Mouse (Mus musculus): ENCODE results near the gene Hfe. TPM values are rescaled to one million over a fixed set of nuclear protein-coding genes. Genes with fewer than 3 reads are reported as not detected.
"Not testable (repeated sequence)": the region's sequence is repeated elsewhere in the genome, so short reads cannot be mapped to it uniquely, and the experiment has no call there.

The Hfe gene
- 2.3 and 2.5 TPM in 2 replicates for polyA plus RNA-seq (2016; fragmentation: Nextera tagmentation; extraction: Ambion mirVana)

- DNase-seq (ENCODE audit: low spot score), result peak; percentile 52
- Histone ChIP-seq H3K9me3 (replicated peaks) (no peaks in the 10 kb centered on the region), H3K36me3 (no peaks in the 10 kb centered on the region), H3K27me3 (ENCODE audit: low read depth, poor library complexity, severe bottlenecking) (peaks cover 23% of the 10 kb centered on the region), H3K4me3 (peak within 1 kb of the TSS; percentile 44), H3K27ac (replicated peaks) (peak within 1 kb of the TSS; percentile 43), H3K4me1 (peaks cover 23% of the 10 kb centered on the region)
- 5% methylated on average over 17 of the region's 17 CpGs for WGBS
Observed at GRCm38 (mm10) chr13:23710374-23711089, at the start of gene Hfe. Gene Hfe (minus strand): TSS chr13:23710854.

GRCm38 (mm10) chr13:23759916-23760239 is 49.2 kb upstream of the Hfe start:
- Histone ChIP-seq H3K27me3 (ENCODE audit: low read depth, poor library complexity, severe bottlenecking) (no peaks in the 10 kb centered on the region), H3K4me3 (peak overlapping the region; percentile 69), H3K27ac (replicated peaks) (peak overlapping the region; percentile 92), H3K36me3 (no peaks in the 10 kb centered on the region), H3K4me1 (peaks cover 46% of the 10 kb centered on the region), H3K9me3 (replicated peaks) (no peaks in the 10 kb centered on the region)
- WGBS, result 70% methylated on average over 1 of the region's 1 CpGs
- no peak for DNase-seq (ENCODE audit: low spot score)

DNA sequence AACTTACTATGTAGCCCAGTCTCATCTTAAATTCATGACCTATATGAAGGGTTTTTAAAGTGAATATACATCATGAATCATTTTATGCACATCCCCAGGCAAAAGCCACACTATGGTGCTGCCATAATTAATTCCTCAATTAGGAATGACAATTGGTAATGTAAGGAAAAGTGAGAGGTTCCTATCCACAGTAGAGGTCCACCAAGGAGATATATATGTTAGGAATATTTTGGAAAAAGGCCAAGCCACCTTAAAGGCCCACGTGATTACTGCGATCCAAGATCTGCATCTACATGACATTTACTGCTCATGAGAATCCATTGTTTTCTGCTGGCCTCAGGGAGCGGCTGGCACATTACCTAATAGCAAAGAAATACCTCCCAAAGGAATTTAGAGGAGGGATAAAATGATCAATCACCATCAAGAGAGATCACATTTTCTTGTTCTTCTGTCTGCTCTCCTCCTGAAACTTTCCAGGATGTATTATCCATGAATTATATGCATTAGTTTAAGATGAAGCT is 48.7 kb upstream of the Hfe start:
- H3K27ac ChIP-seq (replicated peaks), result peak overlapping the region; percentile 92
- H3K4me1 ChIP-seq, result peaks cover 40% of the 10 kb centered on the region
- H3K9me3 ChIP-seq (replicated peaks), result no peaks in the 10 kb centered on the region
- no peaks in the 10 kb centered on the region for H3K36me3 ChIP-seq
- H3K27me3 ChIP-seq (ENCODE audit: low read depth, poor library complexity, severe bottlenecking), result no peaks in the 10 kb centered on the region
- 81% methylated on average over 3 of the region's 3 CpGs for WGBS
- no peak for DNase-seq (ENCODE audit: low spot score)
- peak overlapping the region; percentile 69; the same call in 1 of the 2 replicates for H3K4me3 ChIP-seq

GRCm38 (mm10) chr13:23757921-23758320 is 47.3 kb upstream of the Hfe start:
- Histone ChIP-seq H3K4me3 (peak overlapping the region; percentile 53; the same call in 1 of the 2 replicates), H3K4me1 (peaks cover 32% of the 10 kb centered on the region), H3K27me3 (ENCODE audit: low read depth, poor library complexity, severe bottlenecking) (no peaks in the 10 kb centered on the region), H3K27ac (replicated peaks) (peak overlapping the region; percentile 92), H3K9me3 (replicated peaks) (no peaks in the 10 kb centered on the region), H3K36me3 (no peaks in the 10 kb centered on the region)
- DNase-seq (ENCODE audit: low spot score), result no peak
- WGBS, result 44% methylated on average over 3 of the region's 3 CpGs

DNA sequence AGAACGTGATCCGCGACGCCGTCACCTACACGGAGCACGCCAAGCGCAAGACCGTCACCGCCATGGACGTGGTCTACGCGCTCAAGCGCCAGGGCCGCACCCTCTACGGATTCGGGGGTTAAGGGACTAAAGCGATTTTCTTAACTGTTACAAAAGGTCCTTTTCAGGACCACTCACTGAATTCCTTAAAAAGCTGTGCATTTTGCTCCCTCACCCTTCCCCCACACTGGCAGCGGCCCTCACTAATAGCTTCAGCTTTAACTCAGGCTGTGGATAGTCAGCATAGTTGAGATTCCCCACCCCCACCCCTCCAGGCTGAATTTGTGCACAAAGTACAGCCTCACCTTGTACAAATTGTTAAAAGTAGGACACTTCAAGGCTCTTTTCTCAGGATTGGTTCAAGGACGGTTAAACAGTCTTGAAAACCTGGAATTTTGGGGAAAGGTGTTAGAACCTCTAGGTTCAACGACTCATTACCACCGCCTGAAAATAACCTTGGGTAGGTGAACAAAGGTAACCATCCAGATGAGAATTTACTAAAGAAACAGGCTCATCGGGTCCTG is 46.6 kb upstream of the Hfe start:
- Histone ChIP-seq H3K9me3 (replicated peaks) (no peaks in the 10 kb centered on the region), H3K4me3 (peak overlapping the region; percentile 53), H3K4me1 (peaks cover 36% of the 10 kb centered on the region), H3K27me3 (ENCODE audit: low read depth, poor library complexity, severe bottlenecking) (no peaks in the 10 kb centered on the region), H3K36me3 (no peaks in the 10 kb centered on the region), H3K27ac (replicated peaks) (peak overlapping the region; percentile 92)
- DNase-seq (ENCODE audit: low spot score), result peak; percentile 63
- under 1% methylated on average over 23 of the region's 23 CpGs for WGBS

GRCm38 (mm10) chr13:23756790-23757189 is 46.1 kb upstream of the Hfe start, which contains the start of gene Hist1h4b:
Gene Hist1h4b (plus strand): TSS chr13:23757013.
- no peaks in the 10 kb centered on the region for H3K36me3 ChIP-seq

GRCm38 (mm10) chr13:23755000-23755399 is 44.3 kb upstream of the Hfe start:
- Histone ChIP-seq H3K4me1 (peaks cover 28% of the 10 kb centered on the region), H3K27me3 (ENCODE audit: low read depth, poor library complexity, severe bottlenecking) (no peaks in the 10 kb centered on the region), H3K9me3 (replicated peaks) (no peaks in the 10 kb centered on the region), H3K4me3 (no peak overlapping the region), H3K27ac (replicated peaks) (peak overlapping the region; percentile 92), H3K36me3 (no peaks in the 10 kb centered on the region)
- no peak for DNase-seq (ENCODE audit: low spot score)

More at GRCm38 (mm10) chr13:23756790-23757189, 46.1 kb upstream of the Hfe start, which contains the start of gene Hist1h4b:
- Histone ChIP-seq H3K27ac (replicated peaks) (peak within 1 kb of the TSS; percentile 92), H3K4me3 (peak within 1 kb of the TSS; percentile 53), H3K27me3 (ENCODE audit: low read depth, poor library complexity, severe bottlenecking) (no peaks in the 10 kb centered on the region), H3K4me1 (peaks cover 36% of the 10 kb centered on the region), H3K9me3 (replicated peaks) (no peaks in the 10 kb centered on the region)
- WGBS, result under 1% methylated on average over 20 of the region's 22 CpGs
- peak; percentile 89 for DNase-seq (ENCODE audit: low spot score)

DNA sequence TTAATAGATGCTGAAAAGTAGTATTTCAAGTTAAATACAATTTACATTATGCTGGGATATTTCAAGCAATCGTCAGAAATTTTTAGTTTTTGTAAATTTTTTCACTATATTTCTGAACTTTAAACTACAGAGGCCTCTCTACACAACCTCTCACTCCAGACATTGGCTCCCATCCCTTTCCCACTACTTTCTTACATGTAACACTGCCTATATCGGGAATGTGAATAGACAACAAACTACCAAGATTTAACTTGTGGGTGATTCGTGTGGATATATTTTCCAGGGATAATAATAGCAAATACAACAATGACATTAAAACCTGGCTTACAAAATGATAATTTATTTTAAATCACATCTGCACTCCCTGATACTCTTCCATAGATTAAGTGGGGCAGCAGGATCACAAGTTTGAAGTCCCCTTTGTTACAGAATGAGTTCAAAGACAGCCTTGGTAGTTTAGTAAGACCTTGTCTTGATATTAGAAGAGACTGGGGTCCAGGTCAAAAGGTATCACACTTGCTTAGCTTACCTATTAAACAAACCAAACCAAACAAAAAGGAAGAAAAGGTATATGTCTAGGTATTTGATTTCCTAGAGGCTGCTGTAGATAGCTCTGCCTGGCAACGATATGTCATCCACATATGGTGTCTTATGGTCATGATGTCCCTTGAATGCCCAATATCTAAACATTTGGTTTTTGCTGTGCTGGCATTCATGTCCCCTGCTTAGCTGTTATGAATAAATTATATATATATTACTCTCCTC is 42.8 kb upstream of the Hfe start:
- Histone ChIP-seq H3K36me3 (no peaks in the 10 kb centered on the region), H3K9me3 (replicated peaks) (no peaks in the 10 kb centered on the region), H3K27ac (replicated peaks) (peak overlapping the region; percentile 92), H3K27me3 (ENCODE audit: low read depth, poor library complexity, severe bottlenecking) (no peaks in the 10 kb centered on the region), H3K4me3 (peak overlapping the region; percentile 51), H3K4me1 (peaks cover 23% of the 10 kb centered on the region)
- no peak for DNase-seq (ENCODE audit: low spot score)
- WGBS, result 63% methylated on average over 4 of the region's 4 CpGs

DNA sequence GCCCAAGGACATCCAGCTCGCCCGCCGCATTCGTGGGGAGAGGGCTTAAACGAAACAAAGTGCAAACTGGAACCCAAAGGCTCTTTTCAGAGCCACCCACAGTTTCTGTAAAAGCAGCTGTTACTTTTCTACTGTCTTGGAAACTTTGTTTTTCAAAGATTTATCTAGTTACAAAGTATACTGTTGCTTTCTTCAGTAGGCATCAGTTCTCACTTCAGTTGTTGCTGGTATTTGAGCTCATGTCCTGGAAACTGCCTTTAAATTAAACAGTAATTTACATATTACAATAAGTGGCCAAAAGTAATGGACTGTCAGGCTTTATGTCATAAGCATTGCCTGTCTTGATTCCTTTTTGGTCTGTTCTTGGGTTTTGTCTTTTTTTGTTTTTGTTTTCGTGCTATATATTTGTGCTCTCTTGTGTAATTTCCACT is 42.1 kb upstream of the Hfe start:
- peak overlapping the region; percentile 92 for H3K27ac ChIP-seq (replicated peaks)
- peak overlapping the region; percentile 51 for H3K4me3 ChIP-seq
- H3K9me3 ChIP-seq (replicated peaks), result no peaks in the 10 kb centered on the region
- no peak for DNase-seq (ENCODE audit: low spot score)
- H3K4me1 ChIP-seq, result peaks cover 27% of the 10 kb centered on the region
- H3K36me3 ChIP-seq, result no peaks in the 10 kb centered on the region
- WGBS, result 2% methylated on average over 6 of the region's 6 CpGs
- no peaks in the 10 kb centered on the region for H3K27me3 ChIP-seq (ENCODE audit: low read depth, poor library complexity, severe bottlenecking)

GRCm38 (mm10) chr13:23752067-23752741 is 41.5 kb upstream of the Hfe start, which contains the start of gene Hist1h3b:
Gene Hist1h3b (plus strand): TSS chr13:23752267.
- H3K27me3 ChIP-seq (ENCODE audit: low read depth, poor library complexity, severe bottlenecking); H3K9me3 ChIP-seq (replicated peaks); H3K36me3 ChIP-seq: not testable (repeated sequence)
- Histone ChIP-seq H3K4me3 (peak within 1 kb of the TSS; percentile 54), H3K27ac (replicated peaks) (peak within 1 kb of the TSS; percentile 97), H3K4me1 (peaks cover 27% of the 10 kb centered on the region)
- WGBS, result under 1% methylated on average over 23 of the region's 47 CpGs
- peak; percentile 92 for DNase-seq (ENCODE audit: low spot score)

- Histone ChIP-seq H3K27me3 (ENCODE audit: low read depth, poor library complexity, severe bottlenecking) (no peaks in the 10 kb centered on the region), H3K27ac (replicated peaks) (peak overlapping the region; percentile 97), H3K36me3 (no peaks in the 10 kb centered on the region), H3K4me3 (peak overlapping the region; percentile 54), H3K9me3 (replicated peaks) (no peaks in the 10 kb centered on the region), H3K4me1 (peaks cover 29% of the 10 kb centered on the region)
- no peak for DNase-seq (ENCODE audit: low spot score)
- under 1% methylated on average over 11 of the region's 11 CpGs for WGBS
Observed at GRCm38 (mm10) chr13:23751478-23751956, 40.9 kb upstream of the Hfe start.

Measured in midbrain, embryonic 10.5 days (tissue).